Mouse (Mus musculus): Measurements from ENCODE around the gene Cmtm7.

Gene Cmtm7

GRCm38 (mm10) chr9:114781526-114782212 lies at the start of gene Cmtm7:
Cmtm7 (minus strand) TSS chr9:114781856.
- peak; percentile 83 for DNase-seq

GRCm38 (mm10) chr9:114830351-114830750 lies 48.7 kb upstream of the Cmtm7 start:
- no peak for DNase-seq

DNA sequence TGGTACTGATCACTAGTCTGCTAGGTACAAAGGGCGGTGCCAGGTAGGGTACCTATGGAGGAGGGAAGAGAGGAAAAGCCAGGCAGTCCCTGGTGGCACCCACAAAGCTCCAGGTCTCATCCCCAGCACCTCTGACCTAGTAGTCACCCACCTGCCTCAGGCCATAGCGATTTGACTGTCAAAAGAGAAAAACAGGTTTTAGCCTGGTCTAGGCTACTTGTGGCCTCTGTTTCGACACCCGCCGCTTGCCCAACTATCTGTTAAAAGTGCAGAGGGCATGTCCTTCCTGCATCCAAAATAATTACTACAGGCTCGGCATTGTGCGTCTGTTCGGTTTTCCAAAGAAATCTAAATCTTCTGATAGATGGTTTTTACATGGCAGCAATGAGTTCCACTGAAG lies 48.0 kb upstream of the Cmtm7 start:
- DNase-seq: no peak

DNA sequence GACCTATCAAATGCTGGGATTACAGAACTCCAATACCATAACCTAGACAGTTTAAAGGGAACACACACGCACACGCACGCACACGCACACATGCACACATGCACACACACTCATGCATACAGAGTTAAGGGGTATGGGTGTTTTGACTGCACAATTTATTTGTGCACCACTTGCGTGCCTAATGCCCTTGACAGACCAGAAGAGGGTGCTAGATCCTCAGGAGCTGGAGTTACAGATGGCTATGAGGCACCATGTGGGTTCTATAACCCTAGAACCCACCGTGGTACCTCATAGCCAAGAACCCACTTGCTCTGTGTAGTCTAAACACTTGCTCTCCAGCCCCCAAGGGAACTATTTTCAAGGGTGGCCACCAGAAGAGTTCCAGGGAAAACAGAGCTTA lies 46.7 kb upstream of the Cmtm7 start:
- no peak for DNase-seq

DNA sequence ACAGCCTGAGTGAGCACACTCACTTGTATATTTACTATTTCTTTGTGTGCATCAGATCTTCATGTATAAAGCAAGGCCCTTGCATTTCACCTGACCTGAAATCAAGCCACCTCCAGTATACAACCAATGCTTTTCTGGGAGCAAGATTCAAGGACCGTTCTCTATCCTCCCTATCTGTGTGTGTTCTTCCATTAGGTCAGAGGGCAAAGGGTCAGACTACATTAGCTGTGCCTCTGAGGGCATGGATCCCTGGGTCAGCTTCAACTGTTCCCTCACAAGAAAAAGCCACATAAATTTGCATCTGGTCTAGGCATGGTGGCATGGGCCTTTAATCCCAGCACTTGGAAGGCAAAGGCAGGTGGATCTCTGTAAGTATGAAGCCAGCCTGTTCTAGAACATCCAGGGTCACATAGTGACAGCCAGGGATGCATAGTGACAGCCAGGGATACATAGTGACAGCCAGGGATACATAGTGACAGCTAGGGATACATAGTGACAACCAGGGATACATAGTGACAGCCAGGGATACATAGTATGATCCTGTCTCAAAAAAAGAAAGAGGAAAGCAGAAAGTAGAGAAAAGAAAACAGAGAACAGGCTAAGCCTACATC lies 45.7 kb upstream of the Cmtm7 start:
- no peak for DNase-seq

DNA sequence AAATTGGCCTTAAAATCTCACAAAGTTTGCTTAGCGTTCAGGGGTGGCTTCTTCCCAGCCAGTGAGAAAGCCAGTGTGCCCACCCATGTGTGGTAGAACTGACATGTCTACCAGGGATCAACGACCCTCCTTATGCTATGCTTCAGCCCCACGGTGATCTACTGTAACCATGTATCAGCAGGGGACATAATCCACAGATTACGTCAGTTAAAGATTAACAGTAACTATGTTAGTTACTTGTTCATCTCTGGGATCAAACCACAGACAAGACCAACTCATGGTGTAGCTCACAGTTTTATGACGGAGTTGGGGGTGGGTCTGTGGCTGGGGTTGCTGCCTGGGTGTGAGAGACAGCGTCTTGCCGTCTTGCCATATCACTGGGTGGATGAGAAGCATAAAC lies 42.5 kb upstream of the Cmtm7 start:
- DNase-seq: no peak

DNA sequence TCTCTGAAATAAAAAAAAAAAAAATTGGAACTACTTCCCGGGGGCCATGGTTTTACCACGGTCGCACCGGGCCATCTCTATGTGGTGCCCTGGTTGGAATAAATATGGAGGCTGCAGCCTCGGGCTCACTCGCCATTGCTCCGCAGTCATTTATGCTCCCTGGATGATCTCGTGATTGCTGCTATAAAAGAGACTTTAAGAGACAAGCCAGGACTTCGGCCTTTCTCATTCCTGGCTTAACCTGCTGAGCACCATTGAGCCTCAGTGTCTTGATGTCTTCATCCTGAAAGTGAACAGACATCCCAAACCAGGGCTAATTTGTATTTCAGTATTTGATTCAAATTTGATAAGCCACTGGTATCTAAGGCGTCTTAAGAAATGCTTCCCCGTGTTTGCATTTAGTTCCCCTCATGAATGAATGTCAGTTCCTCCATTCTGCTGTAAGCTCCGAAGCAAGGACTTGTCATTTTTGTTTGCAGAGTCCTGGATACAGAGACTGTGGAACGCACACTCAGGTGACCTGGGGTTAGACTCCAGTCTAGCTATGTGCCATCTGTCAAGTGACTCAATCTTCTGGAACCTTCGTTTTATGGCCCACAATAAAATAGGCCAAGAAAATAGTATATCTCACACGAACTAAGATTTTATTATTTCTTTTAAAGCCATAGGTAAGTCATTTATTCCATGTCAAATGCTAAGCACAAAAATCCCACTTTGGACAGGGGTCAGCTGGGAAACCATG lies 40.1 kb upstream of the Cmtm7 start:
- DNase-seq: no peak

- no peak for DNase-seq
Observed at GRCm38 (mm10) chr9:114818918-114819317, 37.3 kb upstream of the Cmtm7 start.

GRCm38 (mm10) chr9:114817012-114817411 lies 35.4 kb upstream of the Cmtm7 start:
- DNase-seq: no peak

DNA sequence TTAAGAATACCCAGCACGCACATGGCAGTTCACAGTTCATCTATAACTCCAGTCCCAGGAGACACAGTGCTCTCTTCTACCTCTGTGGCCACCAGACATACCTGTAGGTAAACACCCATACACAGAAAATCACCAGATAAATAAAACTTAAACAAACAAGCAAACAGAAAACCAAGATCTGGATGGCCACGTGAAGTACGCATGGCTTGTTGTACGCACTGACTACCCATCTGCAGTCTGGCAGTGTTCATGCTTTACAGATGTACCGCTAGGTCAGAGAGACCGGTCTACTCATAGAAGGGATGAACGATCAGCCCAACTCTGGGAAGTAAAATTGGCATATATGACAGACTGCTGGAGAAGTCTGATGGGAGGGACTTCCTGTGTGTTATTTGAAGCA lies 34.5 kb upstream of the Cmtm7 start:
- DNase-seq: no peak

DNA sequence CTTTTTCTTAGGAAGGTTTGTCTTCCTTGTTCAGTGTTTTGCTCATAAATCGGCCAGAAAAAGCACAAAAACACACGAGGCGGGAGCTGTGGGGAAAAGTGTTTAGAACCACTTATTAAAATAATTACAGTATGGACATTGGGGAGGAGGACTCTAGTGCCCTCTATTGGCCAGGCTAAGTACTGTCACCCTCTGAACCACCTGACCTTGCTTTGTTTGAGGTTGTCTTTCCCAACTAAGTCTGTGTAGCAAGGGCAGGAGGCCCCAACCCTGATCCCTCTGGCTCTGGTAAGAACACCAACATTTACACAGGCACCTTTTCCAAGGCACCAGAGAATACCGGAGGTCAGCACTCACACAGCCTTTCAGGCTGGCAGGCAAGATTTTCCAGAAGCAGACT lies 33.7 kb upstream of the Cmtm7 start:
- peak; percentile 71 for DNase-seq

DNA sequence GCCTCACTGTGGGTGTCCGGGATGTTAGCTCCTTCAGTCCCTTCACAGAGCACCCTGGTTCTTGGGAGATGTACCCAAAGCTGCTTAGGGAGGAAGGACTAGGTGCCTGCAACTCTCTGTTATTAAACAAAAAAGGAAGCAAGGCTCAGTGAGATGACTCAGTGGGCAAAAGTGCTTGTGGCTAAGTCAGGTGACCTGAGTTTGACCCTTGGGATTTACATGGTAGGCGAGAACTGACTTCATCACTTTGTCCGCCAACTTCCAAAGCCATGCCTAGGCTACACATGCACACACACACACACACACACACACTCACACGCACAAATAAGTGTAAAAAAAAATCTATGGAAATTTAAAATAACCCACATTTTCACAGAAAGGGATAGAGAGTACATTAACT lies 30.3 kb upstream of the Cmtm7 start:
- DNase-seq: no peak

GRCm38 (mm10) chr9:114810837-114811236 lies 29.2 kb upstream of the Cmtm7 start:
- DNase-seq: no peak

- no peak for DNase-seq
Observed at GRCm38 (mm10) chr9:114808671-114809070, 27.0 kb upstream of the Cmtm7 start.

GRCm38 (mm10) chr9:114807261-114807660 lies 25.6 kb upstream of the Cmtm7 start:
- DNase-seq: no peak

DNA sequence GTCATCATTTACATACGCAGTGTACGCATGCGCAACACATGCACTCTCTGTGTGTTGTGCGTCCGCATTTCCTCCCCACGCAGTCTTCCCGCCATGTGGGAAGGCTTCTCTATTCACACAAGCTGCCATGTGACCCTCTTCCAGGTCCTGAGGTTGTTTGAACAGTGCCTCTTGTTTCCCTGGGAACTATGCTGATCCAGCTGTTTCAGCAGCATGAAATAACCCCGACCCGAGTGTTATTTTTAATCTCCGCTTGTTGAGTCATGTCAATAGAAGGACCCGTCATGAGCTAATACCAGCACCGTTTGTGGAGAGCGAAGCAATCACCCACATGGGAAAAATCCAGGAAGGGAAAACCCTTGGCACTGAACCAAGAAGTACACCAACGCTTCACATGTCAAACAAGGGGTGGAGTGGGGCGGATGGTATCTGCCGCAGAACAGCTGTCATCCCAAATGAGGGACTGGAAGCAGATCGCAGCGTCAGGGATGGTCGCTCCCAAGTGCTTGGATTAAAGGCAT lies 23.6 kb upstream of the Cmtm7 start:
- DNase-seq: peak; percentile 75

DNA sequence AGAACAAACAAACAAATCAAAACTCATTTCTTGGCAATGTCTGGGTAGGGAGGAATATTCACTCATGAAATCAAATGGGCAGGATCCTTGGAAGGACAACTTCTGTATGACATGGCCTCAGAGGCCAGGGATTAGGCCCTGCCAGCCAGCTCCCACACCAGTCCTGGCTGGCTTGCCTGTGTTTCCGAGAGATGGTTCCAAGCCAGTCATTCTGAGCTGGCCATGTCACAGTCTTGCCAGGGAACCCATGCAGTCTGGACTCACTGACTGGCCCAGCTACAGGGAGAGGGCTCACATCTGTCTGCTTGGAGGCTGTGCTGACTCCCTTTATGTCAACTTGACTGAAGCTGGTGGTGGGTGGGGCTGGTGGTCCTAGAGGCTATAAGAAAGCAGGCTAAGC lies 20.5 kb upstream of the Cmtm7 start:
- DNase-seq: no peak

GRCm38 (mm10) chr9:114801301-114801700 lies 19.6 kb upstream of the Cmtm7 start:
- DNase-seq: peak; percentile 46

DNA sequence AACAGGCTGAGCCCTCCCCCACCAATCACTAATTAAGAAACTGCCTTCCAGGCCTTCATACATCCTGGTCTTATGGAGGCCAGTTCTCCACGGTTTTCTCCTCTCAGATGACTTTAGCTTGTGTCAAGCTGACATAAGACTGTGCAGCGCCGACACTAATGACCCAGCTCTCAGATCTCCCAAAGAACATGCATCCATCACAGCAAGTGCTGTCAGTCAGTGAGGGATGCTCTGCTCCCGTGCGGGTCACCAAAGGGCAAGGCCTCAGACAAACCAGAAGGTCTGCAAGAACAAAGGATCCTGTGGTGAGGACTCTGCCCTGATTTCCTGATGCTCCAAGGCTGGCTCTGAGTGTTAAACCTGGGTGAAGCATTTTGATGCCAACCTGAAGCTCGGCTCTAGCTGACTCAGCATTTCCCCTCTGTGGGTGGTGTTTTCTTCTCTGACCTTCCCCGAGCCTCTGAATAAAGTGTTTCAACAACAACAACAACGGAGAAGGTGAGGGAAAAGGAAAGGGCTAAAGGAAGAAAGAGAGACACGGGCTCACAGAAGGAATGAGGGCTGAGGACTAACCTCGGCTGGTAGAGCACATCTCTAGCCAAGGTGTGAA lies 17.9 kb upstream of the Cmtm7 start:
- DNase-seq: no peak

GRCm38 (mm10) chr9:114798845-114799244 lies 17.2 kb upstream of the Cmtm7 start:
- DNase-seq: peak; percentile 55

DNA sequence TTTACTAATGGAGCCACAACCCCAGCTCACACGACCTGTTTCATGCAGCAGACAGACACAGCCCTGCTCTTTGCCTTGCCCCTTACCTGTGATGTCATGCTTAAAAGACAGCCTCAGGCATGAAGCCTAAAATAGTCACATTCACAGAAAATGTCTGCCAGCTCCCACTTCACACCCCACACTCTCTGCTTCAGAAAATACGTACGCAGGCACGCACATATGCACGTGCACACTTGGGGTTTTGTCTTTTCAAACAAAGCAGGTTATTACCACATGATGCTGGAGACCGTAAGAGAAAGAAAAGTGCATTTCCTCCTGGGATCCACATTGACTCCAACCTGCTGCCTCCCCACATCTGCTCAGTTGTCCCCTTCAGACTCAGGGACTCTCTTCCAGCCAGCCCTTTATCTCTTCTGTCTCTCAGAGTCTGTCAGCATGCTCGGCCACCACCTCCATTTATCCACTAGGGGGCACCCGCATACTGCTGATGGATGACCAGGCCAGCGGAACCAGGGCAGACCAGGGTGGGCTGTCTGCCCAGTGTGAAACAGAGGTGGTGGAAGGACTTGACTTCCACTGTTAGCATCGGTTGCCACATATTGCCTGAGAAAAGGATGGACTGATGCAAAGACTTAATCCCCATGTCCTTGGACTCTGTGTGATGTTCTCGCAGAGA lies 15.8 kb upstream of the Cmtm7 start:
- DNase-seq: peak; percentile 92

DNA sequence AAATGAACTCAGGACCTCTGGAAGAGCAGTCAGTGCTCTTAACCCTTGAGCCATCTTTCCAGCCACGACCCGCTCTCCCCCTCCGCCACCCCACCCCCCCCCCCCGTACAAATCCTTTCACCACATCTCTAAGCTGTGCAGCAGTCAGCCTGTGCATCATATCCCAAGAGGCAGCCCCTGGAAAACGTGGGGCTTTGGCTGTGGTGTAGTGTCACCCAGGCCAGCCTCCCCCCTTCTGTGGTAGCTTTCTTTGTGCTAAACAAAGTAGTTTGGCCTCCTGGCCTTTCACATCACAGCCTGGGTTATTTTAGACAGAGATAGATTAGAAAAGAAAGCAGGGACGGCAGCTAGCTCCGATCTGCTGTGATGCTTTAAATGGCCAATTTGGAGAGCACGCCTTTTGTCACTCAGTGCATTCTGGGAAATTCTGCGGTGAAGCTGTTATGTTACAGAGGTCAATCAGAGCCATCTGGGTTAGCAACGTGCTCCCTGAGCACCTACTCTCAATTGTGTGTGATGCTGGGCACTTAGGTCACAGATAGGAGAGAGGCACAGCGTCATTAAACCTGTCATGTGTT lies 14.9 kb upstream of the Cmtm7 start:
- DNase-seq: no peak

DNA sequence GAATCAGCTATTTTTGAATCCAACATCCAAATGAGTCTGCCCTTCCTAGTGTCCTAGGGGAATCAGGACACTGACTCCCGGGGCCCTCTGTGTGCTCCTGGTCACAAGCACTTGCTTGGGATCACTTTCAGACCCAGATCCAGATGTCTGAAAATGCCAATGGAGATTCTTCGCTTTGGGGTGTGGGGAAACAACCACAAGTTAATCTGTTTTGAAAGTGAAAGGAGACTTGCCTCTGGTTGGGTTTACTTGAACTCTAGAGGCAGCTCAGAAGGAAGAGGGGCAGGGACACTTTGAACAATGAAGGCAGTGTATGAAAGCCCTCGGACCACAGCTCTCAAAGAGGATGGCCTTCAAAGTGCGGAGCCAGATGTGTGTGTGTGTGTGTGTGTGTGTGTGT lies 12.8 kb upstream of the Cmtm7 start:
- DNase-seq: no peak

All from retina, postnatal 1 day (tissue).